8 mouse cellular contexts compared by ENCODE assay signal in genomic region chr17:24212441-24213018, GRCm38 (mm10). TPM values are rescaled to one million over a fixed set of nuclear protein-coding genes. Genes with fewer than 3 reads are reported as not detected.
DNase-seq lines count a peak whose midpoint lies in the region; ATAC-seq and TF ChIP-seq lines count a peak whose summit lies in the region.

No protein-coding gene starts in this region.

- DNase-seq in gastrocnemius, adult 2 months, result no peak
- DNase-seq in gastrocnemius, postnatal 36 days, result no peak
- DNase-seq in thymus, adult 2 months, result no peak
- DNase-seq in thymus, adult 18-20 months, result no peak
- DNase-seq in liver, embryonic 13.5 days, result no peak
- DNase-seq in adrenal gland, postnatal 25 days, result no peak
- DNase-seq in adrenal gland, adult 18-20 months (ENCODE audit: low spot score in 2 of 2), result no peak
- no peak for DNase-seq in frontal cortex, postnatal 10 days (ENCODE audit: low spot score in 2 of 2)

- no peaks in the 10 kb centered on the region for H3K9me3 ChIP-seq in liver, embryonic 13.5 days (replicated peaks)

- no peak for TF ChIP-seq POLR2A in thymus, adult 2 months (IDR thresholded peaks at IDR 0.05; ENCODE audit: control insufficient read depth, extremely low read depth, insufficient read depth, low read length, poor library complexity)

- no peak overlapping the region for H3K27ac ChIP-seq in gastrocnemius, adult 2 months
- H3K27ac ChIP-seq in thymus, adult 2 months (ENCODE audit: control insufficient read depth, insufficient read depth, low read length), result no peak overlapping the region
- H3K27ac ChIP-seq in liver, embryonic 13.5 days, result no peak overlapping the region

- H3K9ac ChIP-seq in liver, embryonic 13.5 days, result peak overlapping the region; percentile 93; the same call in 1 of the 2 replicates

- H3K36me3 ChIP-seq in thymus, adult 2 months (ENCODE audit: control insufficient read depth, insufficient read depth, low read length), result no peaks in the 10 kb centered on the region
- H3K36me3 ChIP-seq in liver, embryonic 13.5 days, result peaks cover 31% of the 10 kb centered on the region

- 50% methylated on average over 5 of the region's 5 CpGs for WGBS in thymus, adult 2 months
- WGBS in liver, embryonic 13.5 days (ENCODE audit: insufficient replicate concordance), result 32% methylated on average over 5 of the region's 5 CpGs

- H3K27me3 ChIP-seq in thymus, adult 2 months (ENCODE audit: control insufficient read depth, insufficient read depth, low read length), result peaks cover 9% of the 10 kb centered on the region; the same call in 1 of the 2 replicates
- peaks cover 44% of the 10 kb centered on the region for H3K27me3 ChIP-seq in liver, embryonic 13.5 days

- peaks cover 16% of the 10 kb centered on the region for H3K4me1 ChIP-seq in thymus, adult 2 months (replicated peaks; ENCODE audit: control insufficient read depth, insufficient read depth, low read length)
- H3K4me1 ChIP-seq in liver, embryonic 13.5 days (replicated peaks), result peaks cover 70% of the 10 kb centered on the region

- no peak for ATAC-seq in liver, embryonic 13.5 days (ENCODE audit: low read depth)

- peak overlapping the region; percentile 64 for H3K4me3 ChIP-seq in gastrocnemius, adult 2 months
- H3K4me3 ChIP-seq in thymus, adult 2 months (ENCODE audit: control insufficient read depth, insufficient read depth, low read length), result peak overlapping the region; percentile 36; the same call in 1 of the 2 replicates
- H3K4me3 ChIP-seq in liver, embryonic 13.5 days (replicated peaks), result peak overlapping the region; percentile 64

- no peak for TF ChIP-seq CTCF in gastrocnemius, adult 2 months (IDR thresholded peaks at IDR 0.05)
- TF ChIP-seq CTCF in thymus, adult 2 months (IDR thresholded peaks at IDR 0.05; ENCODE audit: borderline replicate concordance, control insufficient read depth, extremely low read depth, insufficient read depth, low read length, poor library complexity), result no peak

- peak overlapping the region; percentile 93 for H3K4me2 ChIP-seq in liver, embryonic 13.5 days

- intact Hi-C loops in gastrocnemius, adult 2 months (cut with DNase I), result no loop called here
- intact Hi-C loops in gastrocnemius, postnatal 36 days (cut with DNase I), result no loop called here

RNA-seq across cellular contexts. Expression of gene Ntn3, which starts 3.2 kb away (rescaled TPM):
- under 1 TPM; 0.31 to 0.39 TPM for total RNA-seq in gastrocnemius, adult 2 months (2021)
- total RNA-seq in gastrocnemius, postnatal 36 days (2021), result under 1 TPM; 0.33 to 0.35 TPM
- polyA plus RNA-seq in thymus, adult 2 months (2012; rRNA removed), result 0.71 and 1.5 TPM in 2 replicates
- 1.00 and 1.4 TPM in 2 replicates for polyA plus RNA-seq in liver, embryonic 13.5 days (2015; fragmentation: Nextera tagmentation; extraction: Ambion mirVana)
- 2.0 and 2.5 TPM in 2 replicates for total RNA-seq in adrenal gland, postnatal 25 days (2021)
- 1 to 10 TPM; 1.5 to 2.1 TPM for total RNA-seq in adrenal gland, adult 18-20 months (2021)

RNA-seq across cellular contexts. Expression of gene Tbc1d24, which starts 7.2 kb away (rescaled TPM):
- 1 to 10 TPM; 4.0 to 7.1 TPM for total RNA-seq in gastrocnemius, adult 2 months (2021)
- total RNA-seq in gastrocnemius, postnatal 36 days (2021), result 1 to 10 TPM; 2.9 to 4.4 TPM
- polyA plus RNA-seq in thymus, adult 2 months (2012; rRNA removed), result 14.5 and 16.8 TPM in 2 replicates
- 6.9 and 7.5 TPM in 2 replicates for polyA plus RNA-seq in liver, embryonic 13.5 days (2015; fragmentation: Nextera tagmentation; extraction: Ambion mirVana)
- 13.8 and 22.4 TPM in 2 replicates for total RNA-seq in adrenal gland, postnatal 25 days (2021)
- 10 to 100 TPM; 11.0 to 14.3 TPM for total RNA-seq in adrenal gland, adult 18-20 months (2021)

RNA-seq across cellular contexts. Expression of gene Tedc2, which starts 8.1 kb away (rescaled TPM):
- 1 to 10 TPM; 1.4 to 2.5 TPM for total RNA-seq in gastrocnemius, adult 2 months (2021)
- total RNA-seq in gastrocnemius, postnatal 36 days (2021), result 1 to 10 TPM in 1 of 2 experiments, under 1 TPM in 1; 0.96 to 1.1 TPM
- 17.6 and 20.0 TPM in 2 replicates for polyA plus RNA-seq in thymus, adult 2 months (2012; rRNA removed)
- polyA plus RNA-seq in liver, embryonic 13.5 days (2015; fragmentation: Nextera tagmentation; extraction: Ambion mirVana), result 10.8 and 11.6 TPM in 2 replicates
- total RNA-seq in adrenal gland, postnatal 25 days (2021), result 8.9 and 10.1 TPM in 2 replicates
- total RNA-seq in adrenal gland, adult 18-20 months (2021), result 1 to 10 TPM; 3.5 to 7.1 TPM

RNA-seq across cellular contexts. Expression of gene Ccnf, which starts 38.8 kb away (rescaled TPM):
- total RNA-seq in gastrocnemius, adult 2 months (2021), result under 1 TPM; 0.41 to 0.64 TPM
- total RNA-seq in gastrocnemius, postnatal 36 days (2021), result 1 to 10 TPM in 1 of 2 experiments, under 1 TPM in 1; 0.91 to 1.1 TPM
- 64.5 and 86.9 TPM in 2 replicates for polyA plus RNA-seq in thymus, adult 2 months (2012; rRNA removed)
- 69.1 and 89.8 TPM in 2 replicates for polyA plus RNA-seq in liver, embryonic 13.5 days (2015; fragmentation: Nextera tagmentation; extraction: Ambion mirVana)
- 8.3 and 9.6 TPM in 2 replicates for total RNA-seq in adrenal gland, postnatal 25 days (2021)
- total RNA-seq in adrenal gland, adult 18-20 months (2021), result 1 to 10 TPM; 2.2 to 2.3 TPM

RNA-seq across cellular contexts. Expression of gene Atp6v0c, which starts 43.0 kb away (rescaled TPM):
- total RNA-seq in gastrocnemius, adult 2 months (2021), result 100 to 1,000 TPM; 147 to 152 TPM
- 100 to 1,000 TPM; 142 to 153 TPM for total RNA-seq in gastrocnemius, postnatal 36 days (2021)
- polyA plus RNA-seq in thymus, adult 2 months (2012; rRNA removed), result 977 and 1,122 TPM in 2 replicates
- 348 and 367 TPM in 2 replicates for polyA plus RNA-seq in liver, embryonic 13.5 days (2015; fragmentation: Nextera tagmentation; extraction: Ambion mirVana)
- 412 and 427 TPM in 2 replicates for total RNA-seq in adrenal gland, postnatal 25 days (2021)
- 100 to 1,000 TPM; 434 to 484 TPM for total RNA-seq in adrenal gland, adult 18-20 months (2021)
